Mouse (Mus musculus) erythroblast, embryonic 14.5 days (primary cell): ENCODE results near the gene Slc7a11.

ENCODE experiments used
- GATA1 ChIP-seq: IDR thresholded peaks from 2 replicates; pipeline ENCODE4 v1.6.1; 2012; ENCODE audit warnings: low read length, inconsistent platforms, mixed read lengths
- TAL1 ChIP-seq: IDR thresholded peaks from 3 replicates; pipeline ENCODE4 v1.6.1; 2012; ENCODE audit warnings: low read length, inconsistent platforms, mixed read lengths

- TF ChIP-seq GATA1 (no peak), TAL1 (no peak)
Measured at GRCm38 (mm10) chr3:50484076-50484475, 40.7 kb upstream of the Slc7a11 start.
